Mouse (Mus musculus) testis, adult 2 months (tissue): ENCODE results near the gene Enho. TPM values are rescaled to one million over a fixed set of nuclear protein-coding genes. Genes with fewer than 3 reads are reported as not detected.

Experiments
- H3K27ac ChIP-seq: fragments of 200-500 bp; 2 replicates; pipeline ENCODE4 v1.5.1; 2012; ENCODE audit warnings: low read depth, low read length; ENCODE audit not compliant: control insufficient read depth, insufficient read depth
- H3K27me3 ChIP-seq: fragments of 200-500 bp; 2 replicates; pipeline ENCODE4 v1.6.1; 2012; ENCODE audit warnings: mild to moderate bottlenecking, low read length, moderate library complexity; ENCODE audit not compliant: control insufficient read depth, insufficient read depth
- H3K36me3 ChIP-seq: fragments of 200-500 bp; 2 replicates; pipeline ENCODE4 v1.6.1; 2012; ENCODE audit warnings: mild to moderate bottlenecking, low read length; ENCODE audit not compliant: control insufficient read depth, insufficient read depth
- H3K4me1 ChIP-seq: fragments of 200-500 bp; 2 replicates; pipeline ENCODE4 v1.6.1; 2012; ENCODE audit warnings: low read length; ENCODE audit not compliant: control insufficient read depth, insufficient read depth
- H3K4me3 ChIP-seq: fragments of 200-500 bp; 2 replicates; pipeline ENCODE4 v1.5.1; 2012; ENCODE audit warnings: low read depth, mild to moderate bottlenecking, low read length, moderate library complexity, mixed read lengths; ENCODE audit not compliant: control insufficient read depth
- CTCF ChIP-seq: fragments of 200-500 bp; IDR thresholded peaks from 2 replicates; pipeline ENCODE4 v1.5.1; 2012; ENCODE audit warnings: low read depth, mild to moderate bottlenecking, inconsistent platforms, low read length, moderate library complexity; ENCODE audit not compliant: control insufficient read depth, insufficient read depth, insufficient replicate concordance
- POLR2A ChIP-seq: fragments of 200-500 bp; IDR thresholded peaks from 2 replicates; pipeline ENCODE4 v1.6.1; 2012; ENCODE audit warnings: low read depth, mild to moderate bottlenecking, inconsistent platforms, low read length, moderate library complexity; ENCODE audit not compliant: control insufficient read depth
- polyA plus RNA-seq: library from polyadenylated mRNA; depleted of rRNA; stranded (reverse); fragments of >200 nt; gene quantifications from 2 replicates; pipeline ENCODE4 v1.2.3, GENCODE M21; 2012

Gene Enho
- polyA plus RNA-seq, 1 experiment = 3.7 TPM

- H3K36me3 ChIP-seq = no peaks in the 10 kb centered on the region
These were observed 41.1 kb upstream of the Enho start for GRCm38 (mm10) chr4:41681176-41681575.

GRCm38 (mm10) chr4:41679291-41679690, 39.2 kb upstream of the Enho start:
- TF ChIP-seq CTCF (no peak), POLR2A (no peak)
- Histone ChIP-seq H3K36me3 (no peaks in the 10 kb centered on the region), H3K27ac (no peak overlapping the region), H3K4me1 (no peaks in the 10 kb centered on the region; the same call in 1 of the 2 replicates), H3K4me3 (no peak overlapping the region), H3K27me3 (no peaks in the 10 kb centered on the region)

More at GRCm38 (mm10) chr4:41681176-41681575, 41.1 kb upstream of the Enho start:
- Histone ChIP-seq H3K27ac (no peak overlapping the region), H3K27me3 (no peaks in the 10 kb centered on the region), H3K4me3 (no peak overlapping the region), H3K4me1 (no peaks in the 10 kb centered on the region; the same call in 1 of the 2 replicates)
- no peak for TF ChIP-seq POLR2A
- TF ChIP-seq CTCF = no peak

- no peaks in the 10 kb centered on the region; the same call in 1 of the 2 replicates for H3K4me1 ChIP-seq
- H3K27me3 ChIP-seq = no peaks in the 10 kb centered on the region
- H3K27ac ChIP-seq = no peak overlapping the region
- H3K36me3 ChIP-seq = no peaks in the 10 kb centered on the region
- TF ChIP-seq POLR2A (no peak), CTCF (no peak)
- H3K4me3 ChIP-seq = no peak overlapping the region
These were observed 38.7 kb upstream of the Enho start for GRCm38 (mm10) chr4:41678863-41679262.

- Histone ChIP-seq H3K27ac (no peak overlapping the region), H3K27me3 (no peaks in the 10 kb centered on the region), H3K36me3 (no peaks in the 10 kb centered on the region), H3K4me1 (no peaks in the 10 kb centered on the region), H3K4me3 (no peak overlapping the region)
- TF ChIP-seq POLR2A (no peak), CTCF (no peak)
These were observed 37.0 kb upstream of the Enho start for GRCm38 (mm10) chr4:41677006-41677629.

- no peaks in the 10 kb centered on the region for H3K27me3 ChIP-seq
- no peak for TF ChIP-seq CTCF
- TF ChIP-seq POLR2A = no peak
- no peaks in the 10 kb centered on the region for H3K36me3 ChIP-seq
- no peak overlapping the region for H3K4me3 ChIP-seq
- no peaks in the 10 kb centered on the region for H3K4me1 ChIP-seq
- no peak overlapping the region for H3K27ac ChIP-seq
These were observed 36.3 kb upstream of the Enho start for GRCm38 (mm10) chr4:41676248-41677005.

GRCm38 (mm10) chr4:41673186-41673585, 33.1 kb upstream of the Enho start:
- H3K27me3 ChIP-seq = no peaks in the 10 kb centered on the region
- no peak overlapping the region for H3K4me3 ChIP-seq
- H3K27ac ChIP-seq = no peak overlapping the region
- no peak for TF ChIP-seq CTCF
- no peak for TF ChIP-seq POLR2A
- H3K36me3 ChIP-seq = no peaks in the 10 kb centered on the region
- H3K4me1 ChIP-seq = no peaks in the 10 kb centered on the region

GRCm38 (mm10) chr4:41672522-41672963, 32.4 kb upstream of the Enho start:
- H3K4me1 ChIP-seq = no peaks in the 10 kb centered on the region
- H3K27me3 ChIP-seq = no peaks in the 10 kb centered on the region
- no peaks in the 10 kb centered on the region for H3K36me3 ChIP-seq
- H3K27ac ChIP-seq = no peak overlapping the region
- TF ChIP-seq CTCF = no peak
- H3K4me3 ChIP-seq = no peak overlapping the region
